Mouse (Mus musculus) hindbrain, embryonic 11.5 days (tissue): ENCODE results near the gene Nkx2-2. TPM values are rescaled to one million over a fixed set of nuclear protein-coding genes. Genes with fewer than 3 reads are reported as not detected.

Experiments
- ATAC-seq: fragments of 200-750 bp; cut with Nextera tagmentation; 2 replicates; pipeline ENCODE4 v1.8.0; 2017; ENCODE audit warnings: mild to moderate bottlenecking, moderate TSS enrichment, moderate library complexity; ENCODE audit not compliant: low FRiP score
- DNase-seq: peaks from one replicate; pipeline ENCODE4 v3.0.0-alpha.2; 2015; ENCODE audit warnings: low spot score
- H3K27ac ChIP-seq: fragments of 300-500 bp; sonication (generic); 2 replicates; pipeline ENCODE4 v1.5.1; 2014; ENCODE audit warnings: mild to moderate bottlenecking, low read depth, low read length
- H3K27me3 ChIP-seq: fragments of 300-500 bp; sonication (generic); 2 replicates; pipeline ENCODE4 v1.6.1; 2014; ENCODE audit warnings: mild to moderate bottlenecking, low read length, moderate library complexity, mixed read lengths; ENCODE audit not compliant: control insufficient read depth, insufficient read depth
- H3K36me3 ChIP-seq: fragments of 300-500 bp; sonication (generic); 2 replicates; pipeline ENCODE4 v1.6.1; 2014; ENCODE audit warnings: mild to moderate bottlenecking, low read length, moderate library complexity, mixed read lengths; ENCODE audit not compliant: control insufficient read depth, insufficient read depth
- H3K4me1 ChIP-seq: fragments of 300-500 bp; sonication (generic); replicated peaks from 2 replicates; pipeline ENCODE4 v1.6.1; 2014; ENCODE audit warnings: low read length, mixed read lengths; ENCODE audit not compliant: control insufficient read depth, insufficient read depth
- H3K4me2 ChIP-seq: fragments of 300-500 bp; sonication (generic); replicated peaks from 2 replicates; pipeline ENCODE4 v1.6.1; 2014; ENCODE audit warnings: mild to moderate bottlenecking, low read depth, low read length
- H3K4me3 ChIP-seq: fragments of 300-500 bp; sonication (generic); 2 replicates; pipeline ENCODE4 v1.5.1; 2014; ENCODE audit warnings: low read depth, low read length
- H3K9ac ChIP-seq: fragments of 300-500 bp; sonication (generic); 2 replicates; pipeline ENCODE4 v1.6.1; 2014; ENCODE audit warnings: low read depth, low read length
- H3K9me3 ChIP-seq: fragments of 300-500 bp; sonication (generic); 2 replicates; pipeline ENCODE4 v1.6.1; 2016; ENCODE audit warnings: low read length; ENCODE audit not compliant: control insufficient read depth
- WGBS: fragments of 180-500 bp; shearing (Covaris S2); extraction: QIAGEN DNeasy Blood & Tissue Kit; methylation state at CpG from one replicate; pipeline ENCODE4 v1.1.7; 2014; 5-methylcytosine and 5-hydroxymethylcytosine counted together
- polyA plus RNA-seq: library from polyadenylated mRNA; unstranded; fragments of >200 nt; fragmentation: Nextera tagmentation; extraction: Ambion mirVana; gene quantifications from 2 replicates; pipeline ENCODE4 v1.2.1, GENCODE M21; 2014

Gene Nkx2-2
- polyA plus RNA-seq, 1 experiment from 2014 or later, result 5.7 TPM

DNA sequence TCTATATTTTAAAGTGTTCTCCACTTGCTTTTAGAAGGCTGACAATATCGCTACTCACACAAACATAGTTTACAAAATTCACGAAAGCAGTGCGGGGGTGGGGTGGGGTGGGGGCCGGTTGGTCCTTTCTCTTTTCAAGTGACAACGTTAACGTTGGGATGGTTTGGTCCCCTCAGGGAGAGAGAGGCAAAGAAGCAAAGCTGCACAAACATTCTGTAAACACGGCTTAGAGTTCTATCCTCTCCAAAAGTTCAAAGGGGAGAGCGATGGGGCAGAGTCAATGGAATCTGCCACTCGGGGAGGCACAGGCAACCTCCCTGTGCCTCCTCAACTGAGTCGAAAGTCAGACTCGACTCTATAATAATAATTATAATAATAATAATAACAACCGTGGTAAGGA is 10.5 kb downstream of the Nkx2-2 start:
- Histone ChIP-seq H3K4me2 (no peak overlapping the region), H3K27me3 (peaks cover 93% of the 10 kb centered on the region), H3K4me3 (peak overlapping the region; percentile 10), H3K36me3 (no peaks in the 10 kb centered on the region), H3K9ac (no peak overlapping the region), H3K4me1 (peaks cover 5% of the 10 kb centered on the region; the same call in 1 of the 2 replicates), H3K27ac (no peak overlapping the region), H3K9me3 (no peaks in the 10 kb centered on the region)
- DNase-seq, result peak; percentile 49
- 0% methylated on average over 12 of the region's 12 CpGs for WGBS
- no peak for ATAC-seq

- under 1% methylated on average over 25 of the region's 25 CpGs for WGBS
- Histone ChIP-seq H3K27ac (no peak overlapping the region), H3K9me3 (no peaks in the 10 kb centered on the region), H3K27me3 (peaks cover 94% of the 10 kb centered on the region), H3K4me2 (0 out of 2 replicates have a peak overlapping the region, but pooled peaks have one; percentile 14), H3K36me3 (no peaks in the 10 kb centered on the region), H3K4me3 (0 out of 2 replicates have a peak overlapping the region, but pooled peaks have one; percentile 8), H3K4me1 (peaks cover 5% of the 10 kb centered on the region; the same call in 1 of the 2 replicates), H3K9ac (no peak overlapping the region)
- no peak for ATAC-seq
- DNase-seq, result peak; percentile 61
Measured at GRCm38 (mm10) chr2:147182709-147183260, 11.3 kb downstream of the Nkx2-2 start.

DNA sequence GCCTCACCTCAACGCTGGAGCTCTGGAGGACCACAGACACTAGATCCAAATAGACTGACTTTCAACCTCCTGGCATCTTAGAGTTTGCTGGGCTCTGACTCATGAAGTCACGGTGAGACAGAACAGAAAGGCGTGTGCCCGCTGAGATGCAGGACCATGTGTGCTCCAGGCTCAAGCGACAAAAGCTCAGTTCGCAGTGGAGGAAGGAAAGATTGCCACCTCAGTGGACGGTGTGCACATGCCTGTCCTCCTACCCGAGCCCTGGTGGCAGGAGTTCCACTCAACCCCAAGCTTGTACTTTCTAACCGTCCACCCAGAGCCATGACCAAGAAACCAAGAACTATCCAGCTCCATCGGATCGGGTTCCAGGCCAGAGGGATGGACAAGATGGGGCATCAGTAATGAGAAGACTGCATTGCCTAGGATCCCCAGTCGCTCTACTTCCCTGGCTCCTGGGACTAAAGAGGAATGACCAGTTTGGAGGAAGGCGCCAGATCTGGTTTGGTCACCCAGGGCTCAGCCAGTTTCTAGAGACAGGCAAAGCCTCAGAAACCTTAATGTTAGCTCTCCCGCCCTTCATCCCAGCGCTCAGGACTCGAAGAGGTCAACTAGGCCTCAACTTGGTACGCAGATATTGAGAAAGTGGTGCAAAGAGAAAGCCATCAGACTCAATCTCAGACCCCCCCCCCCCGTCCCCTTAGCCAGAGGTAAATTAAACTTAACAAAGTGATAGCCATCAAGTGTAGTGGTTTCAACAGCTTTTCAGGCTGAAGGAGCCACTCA is 11.9 kb downstream of the Nkx2-2 start:
- Histone ChIP-seq H3K9ac (no peak overlapping the region), H3K36me3 (no peaks in the 10 kb centered on the region), H3K4me1 (peaks cover 5% of the 10 kb centered on the region; the same call in 1 of the 2 replicates), H3K4me2 (0 out of 2 replicates have a peak overlapping the region, but pooled peaks have one; percentile 14), H3K27ac (peak overlapping the region; percentile 24; the same call in 1 of the 2 replicates), H3K9me3 (no peaks in the 10 kb centered on the region), H3K4me3 (0 out of 2 replicates have a peak overlapping the region, but pooled peaks have one; percentile 8), H3K27me3 (peaks cover 88% of the 10 kb centered on the region)
- 5% methylated on average over 18 of the region's 18 CpGs for WGBS
- DNase-seq (peak; percentile 61), ATAC-seq (no peak)

GRCm38 (mm10) chr2:147181304-147181665 is 12.8 kb downstream of the Nkx2-2 start:
- 3% methylated on average over 5 of the region's 5 CpGs for WGBS
- Histone ChIP-seq H3K4me3 (no peak overlapping the region), H3K4me2 (peak overlapping the region; percentile 14; the same call in 1 of the 2 replicates), H3K4me1 (peaks cover 5% of the 10 kb centered on the region; the same call in 1 of the 2 replicates), H3K27me3 (peaks cover 87% of the 10 kb centered on the region), H3K36me3 (no peaks in the 10 kb centered on the region), H3K9ac (no peak overlapping the region), H3K9me3 (no peaks in the 10 kb centered on the region), H3K27ac (0 out of 2 replicates have a peak overlapping the region, but pooled peaks have one; percentile 37)
- DNase-seq (no peak), ATAC-seq (no peak)

GRCm38 (mm10) chr2:147180649-147181303 is 13.3 kb downstream of the Nkx2-2 start:
- H3K4me2 ChIP-seq, result peak overlapping the region; percentile 14
- 0 out of 2 replicates have a peak overlapping the region, but pooled peaks have one; percentile 37 for H3K27ac ChIP-seq
- no peak overlapping the region for H3K9ac ChIP-seq
- H3K4me3 ChIP-seq, result no peak overlapping the region
- DNase-seq (peak; percentile 78), ATAC-seq (peak; percentile 80)
- peaks cover 82% of the 10 kb centered on the region for H3K27me3 ChIP-seq
- no peaks in the 10 kb centered on the region for H3K36me3 ChIP-seq
- H3K4me1 ChIP-seq, result peaks cover 5% of the 10 kb centered on the region; the same call in 1 of the 2 replicates
- H3K9me3 ChIP-seq, result no peaks in the 10 kb centered on the region
- WGBS, result under 1% methylated on average over 32 of the region's 32 CpGs

DNA sequence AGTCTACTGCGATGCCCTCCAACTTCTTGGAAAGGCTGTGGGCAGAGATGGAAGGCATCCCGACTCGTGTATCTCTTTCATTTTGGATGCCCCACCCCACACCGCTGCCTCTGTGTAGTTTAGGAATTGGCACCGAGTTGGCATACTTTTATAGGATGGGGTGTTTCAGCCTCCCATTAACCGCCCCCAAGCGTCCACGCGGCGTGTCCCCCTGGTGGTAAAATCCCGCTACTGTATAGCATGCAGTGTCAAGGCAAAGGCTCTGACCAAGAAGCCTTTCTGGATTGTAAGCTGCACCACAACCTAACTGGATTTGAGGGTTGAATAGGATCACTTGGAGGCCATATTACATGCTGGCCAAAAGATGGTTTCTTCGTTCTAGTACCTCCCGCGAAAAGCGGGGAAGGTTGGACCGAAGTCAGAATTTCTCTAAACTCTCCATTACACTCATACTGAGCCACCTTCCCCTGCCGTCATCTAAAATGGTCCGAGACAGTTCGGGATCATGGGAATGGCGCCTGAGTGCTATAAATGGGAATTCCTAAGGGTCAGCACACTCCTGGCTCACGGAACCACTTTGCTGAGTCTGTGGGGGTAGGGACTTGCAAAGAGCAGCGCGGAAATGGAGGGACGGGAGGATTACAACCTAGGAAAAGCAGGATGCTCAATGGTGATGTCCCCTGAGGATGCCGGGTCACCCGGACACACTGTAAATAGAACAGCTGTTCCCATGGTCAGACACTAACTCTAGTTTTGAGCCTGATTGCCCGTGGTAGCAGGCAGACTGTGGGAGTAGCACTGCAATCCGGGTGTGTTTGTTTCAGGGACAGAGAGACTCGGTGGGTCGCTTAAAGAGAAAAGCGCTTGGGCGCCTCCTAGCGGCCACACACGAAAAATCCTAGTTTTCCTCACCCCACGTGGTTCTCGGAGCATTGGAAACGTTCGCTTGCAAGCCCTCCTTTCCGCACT is 15.7 kb downstream of the Nkx2-2 start:
- H3K36me3 ChIP-seq, result no peaks in the 10 kb centered on the region
- peaks cover 73% of the 10 kb centered on the region for H3K27me3 ChIP-seq
- DNase-seq (peak; percentile 93), ATAC-seq (peak; percentile 39)
- H3K4me3 ChIP-seq, result peak overlapping the region; percentile 23
- no peak overlapping the region for H3K27ac ChIP-seq
- H3K4me1 ChIP-seq, result no peaks in the 10 kb centered on the region
- 0 out of 2 replicates have a peak overlapping the region, but pooled peaks have one; percentile 4 for H3K9ac ChIP-seq
- under 1% methylated on average over 39 of the region's 39 CpGs for WGBS
- H3K4me2 ChIP-seq, result peak overlapping the region; percentile 37
- H3K9me3 ChIP-seq, result no peaks in the 10 kb centered on the region

DNA sequence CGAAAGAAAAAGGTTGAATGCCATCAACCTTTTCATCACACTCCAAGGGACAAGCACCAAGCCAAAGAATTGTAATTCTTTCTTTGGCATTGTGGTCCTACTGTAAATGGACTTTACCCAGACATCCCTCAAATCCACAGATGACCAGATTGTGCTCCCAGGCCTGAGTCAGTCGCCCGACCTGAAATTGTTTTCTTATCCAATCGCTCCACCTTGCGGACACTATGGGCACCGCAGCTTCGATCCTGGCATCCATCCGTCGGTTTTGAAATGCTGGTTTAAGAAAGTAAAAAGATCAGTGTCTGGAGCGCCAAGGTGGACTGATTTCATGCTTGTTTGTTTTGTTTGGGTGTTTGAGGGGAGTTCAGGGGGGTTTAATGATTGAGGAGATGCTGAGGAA is 16.4 kb downstream of the Nkx2-2 start:
- H3K27me3 ChIP-seq, result peaks cover 66% of the 10 kb centered on the region
- H3K4me2 ChIP-seq, result no peak overlapping the region
- WGBS, result 7% methylated on average over 10 of the region's 10 CpGs
- no peak for ATAC-seq
- no peaks in the 10 kb centered on the region for H3K4me1 ChIP-seq
- H3K36me3 ChIP-seq, result no peaks in the 10 kb centered on the region
- H3K27ac ChIP-seq, result no peak overlapping the region
- H3K9ac ChIP-seq, result no peak overlapping the region
- DNase-seq, result peak; percentile 93
- no peaks in the 10 kb centered on the region for H3K9me3 ChIP-seq
- H3K4me3 ChIP-seq, result no peak overlapping the region

- H3K4me2 ChIP-seq, result no peak overlapping the region
- no peak for ATAC-seq
- whole genome bisulfite sequencing, result 90% methylated on average over 11 of the region's 11 CpGs
- no peaks in the 10 kb centered on the region for H3K36me3 ChIP-seq
- no peak overlapping the region for H3K4me3 ChIP-seq
- no peak overlapping the region for H3K27ac ChIP-seq
- no peaks in the 10 kb centered on the region for H3K9me3 ChIP-seq
- H3K9ac ChIP-seq, result no peak overlapping the region
- peaks cover 44% of the 10 kb centered on the region for H3K27me3 ChIP-seq
- no peaks in the 10 kb centered on the region for H3K4me1 ChIP-seq
- no peak for DNase-seq
Measured at GRCm38 (mm10) chr2:147175296-147175695, 18.7 kb downstream of the Nkx2-2 start.
